Mouse (Mus musculus): Measurements from ENCODE around the gene Agbl3.

The Agbl3 gene

GRCm38 (mm10) chr6:34906125-34906524 lies 125.9 kb downstream of the Agbl3 start:
- DNase-seq (ENCODE audit: low read depth, low spot score): no peak

- no peak for DNase-seq (ENCODE audit: low read depth, low spot score)
Measured at GRCm38 (mm10) chr6:34906661-34907060, 126.4 kb downstream of the Agbl3 start.

- no peak for DNase-seq (ENCODE audit: low read depth, low spot score)
Measured at GRCm38 (mm10) chr6:34907121-34907614, 126.9 kb downstream of the Agbl3 start.

- DNase-seq (ENCODE audit: low read depth, low spot score): no peak
Measured at GRCm38 (mm10) chr6:34907696-34908260, 127.5 kb downstream of the Agbl3 start.

Data from CD4-positive helper T cell, adult 2 months (primary cell).